Mouse (Mus musculus) erythroblast, embryonic 14.5 days (primary cell): Measurements from ENCODE around the gene Pom121.

Source experiments
- GATA1 ChIP-seq: IDR thresholded peaks from 2 replicates; pipeline ENCODE4 v1.6.1; 2012; ENCODE audit warnings: low read length, inconsistent platforms, mixed read lengths
- TAL1 ChIP-seq: IDR thresholded peaks from 3 replicates; pipeline ENCODE4 v1.6.1; 2012; ENCODE audit warnings: low read length, inconsistent platforms, mixed read lengths

GRCm38 (mm10) chr5:135369787-135370654 lies 24.3 kb downstream of the Pom121 start, which contains the start of gene Nsun5:
- TF ChIP-seq GATA1: no peak
- no peak for TF ChIP-seq TAL1
